Mouse (Mus musculus): ENCODE measurements around the gene Thrb.

DNA sequence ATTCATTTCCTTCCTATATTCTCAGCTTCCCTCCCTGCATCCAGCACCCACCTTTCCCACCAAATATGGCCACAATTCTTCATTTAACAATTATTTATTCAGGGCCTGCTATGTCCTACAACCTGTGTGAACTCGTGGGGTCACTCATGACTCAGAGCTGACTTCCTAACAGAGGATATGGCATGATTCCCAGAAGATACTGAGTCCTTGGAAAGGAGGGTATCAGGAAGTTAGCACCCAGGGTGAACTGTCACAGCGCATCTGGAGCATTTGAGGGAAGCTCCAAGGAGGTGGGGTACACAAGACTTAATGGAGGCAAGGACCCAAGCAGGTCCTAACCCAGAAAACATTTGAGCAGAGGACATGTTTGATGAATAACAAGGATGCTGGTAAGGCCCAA is 256.6 kb downstream of the Thrb start:
- TF ChIP-seq CTCF (IDR thresholded peaks at IDR 0.05 in 2 of 3, conservative IDR thresholded peaks at IDR 0.05 in 1 of 3; ENCODE audit: control insufficient read depth in 1 of 3, insufficient read depth in 1 of 3, low read depth in 2 of 3, low read length in 3 of 3, poor library complexity in 1 of 3, severe bottlenecking in 1 of 3) (no peak), MYC (IDR thresholded peaks at IDR 0.05; ENCODE audit: low read depth, low read length) (no peak), TBP (IDR thresholded peaks at IDR 0.05; ENCODE audit: low read depth, low read length) (no peak), POLR2AphosphoS2 (IDR thresholded peaks at IDR 0.05; ENCODE audit: low read length) (no peak), TAL1 (IDR thresholded peaks at IDR 0.05; ENCODE audit: low read length) (no peak), POLR2A (IDR thresholded peaks at IDR 0.05; ENCODE audit: control insufficient read depth in 1 of 2, insufficient read depth in 1 of 2, low read depth in 1 of 2, low read length in 2 of 2, poor library complexity in 1 of 2) (no peak), EP300 (IDR thresholded peaks at IDR 0.05; ENCODE audit: low read depth in 1 of 2, low read length in 2 of 2) (no peak)
